Mouse (Mus musculus) megakaryocyte progenitor cell, adult 5-6 weeks (primary cell): Measurements from ENCODE around the gene Apoa2. TPM values are rescaled to one million over a fixed set of nuclear protein-coding genes. Genes with fewer than 3 reads are reported as not detected.

Experiments
- ATAC-seq: replicated peaks from 2 replicates; pipeline ENCODE4 v1.8.0; 2016; ENCODE audit warnings: mild to moderate bottlenecking, moderate TSS enrichment, inconsistent platforms; ENCODE audit not compliant: poor library complexity
- total RNA-seq, 2 experiments: library from RNA; stranded (forward) in 1 of 2; stranded (reverse) in 1 of 2; fragments of 157-497, 149-512 nt in 1 of 2; fragments of 200-1000 nt in 1 of 2; gene quantifications; 2 replicates each; pipeline versions ENCODE4 v1.2.3 to v1.2.4; 2015 to 2017

Apoa2 gene
- total RNA-seq, 2 experiments from 2014 or later: 0.94 TPM; not detected in 1

- ATAC-seq: no peak
These were observed 32.9 kb downstream of the Apoa2 start for GRCm38 (mm10) chr1:171257781-171258180.

- 0 out of 2 replicates have a peak, but pooled peaks have one; percentile 1 for ATAC-seq
These were observed 34.1 kb downstream of the Apoa2 start for GRCm38 (mm10) chr1:171258921-171259320.

GRCm38 (mm10) chr1:171260316-171260715 is 35.5 kb downstream of the Apoa2 start:
- ATAC-seq: no peak; the same call in 1 of the 2 replicates

- ATAC-seq: peak; percentile 50
These were observed 37.8 kb downstream of the Apoa2 start for GRCm38 (mm10) chr1:171262594-171263130.

GRCm38 (mm10) chr1:171263185-171263611 is 38.3 kb downstream of the Apoa2 start:
- no peak for ATAC-seq

- ATAC-seq: no peak
These were observed 39.0 kb downstream of the Apoa2 start for GRCm38 (mm10) chr1:171263666-171264461.

GRCm38 (mm10) chr1:171265971-171266744 is 41.3 kb downstream of the Apoa2 start:
- no peak for ATAC-seq

GRCm38 (mm10) chr1:171268341-171268740 is 43.5 kb downstream of the Apoa2 start:
- ATAC-seq: no peak

GRCm38 (mm10) chr1:171269848-171270572 is 45.2 kb downstream of the Apoa2 start, which contains the start of gene B4galt3:
TSS of gene B4galt3 (plus strand) at chr1:171270328.
- peak; percentile 89 for ATAC-seq

GRCm38 (mm10) chr1:171270573-171270900 is 45.7 kb downstream of the Apoa2 start:
- peak; percentile 30 for ATAC-seq

GRCm38 (mm10) chr1:171271196-171271595 is 46.3 kb downstream of the Apoa2 start:
- no peak for ATAC-seq

- ATAC-seq: no peak
These were observed 46.8 kb downstream of the Apoa2 start for GRCm38 (mm10) chr1:171271622-171272021.

GRCm38 (mm10) chr1:171272086-171272485 is 47.2 kb downstream of the Apoa2 start:
- peak; percentile 30 for ATAC-seq

- ATAC-seq: peak; percentile 30
These were observed 49.3 kb downstream of the Apoa2 start for GRCm38 (mm10) chr1:171274171-171274570.

GRCm38 (mm10) chr1:171275144-171275734 is 50.4 kb downstream of the Apoa2 start:
- ATAC-seq: no peak

Other genes with a start within 250 kb of the Apoa2 start
- 142 and 144 TPM in 2 replicates for gene Fcgr2b, start 248.5 kb upstream of the Apoa2 start, total RNA-seq (2015)
- 99.9 and 118 TPM in 2 replicates for gene Fcgr2b, start 248.5 kb upstream of the Apoa2 start, total RNA-seq (2017)
- 5.4 and 10.5 TPM in 2 replicates for gene Fcgr4, start 206.1 kb upstream of the Apoa2 start, total RNA-seq (2015)
- gene Fcgr4, start 206.1 kb upstream of the Apoa2 start, total RNA-seq (2017): 7.7 and 8.0 TPM in 2 replicates
- 384 and 416 TPM in 2 replicates for gene Fcgr3, start 160.1 kb upstream of the Apoa2 start, total RNA-seq (2015)
- 406 and 474 TPM in 2 replicates for gene Fcgr3, start 160.1 kb upstream of the Apoa2 start, total RNA-seq (2017)
- 2.0 and 4.2 TPM in 2 replicates for gene Cfap126, start 111.1 kb upstream of the Apoa2 start, total RNA-seq (2015)
- gene Cfap126, start 111.1 kb upstream of the Apoa2 start, total RNA-seq (2017): 1.0 and 4.8 TPM in 2 replicates
- gene Sdhc, start 74.5 kb upstream of the Apoa2 start, total RNA-seq (2015): 154 and 160 TPM in 2 replicates
- 63.2 and 69.4 TPM in 2 replicates for gene Sdhc, start 74.5 kb upstream of the Apoa2 start, total RNA-seq (2017)
- not detected in 2 replicates for gene Mpz, start 74.3 kb upstream of the Apoa2 start, total RNA-seq (2015)
- gene Mpz, start 74.3 kb upstream of the Apoa2 start, total RNA-seq (2017): not detected in 2 replicates
- 12.8 and 14.4 TPM in 2 replicates for gene Pcp4l1, start 28.8 kb upstream of the Apoa2 start, total RNA-seq (2015)
- 7.1 and 8.5 TPM in 2 replicates for gene Pcp4l1, start 28.8 kb upstream of the Apoa2 start, total RNA-seq (2017)
- gene Nr1i3, start 11.1 kb upstream of the Apoa2 start, total RNA-seq (2015): not detected in 2 replicates
- 0.12 and 0.17 TPM in 2 replicates for gene Nr1i3, start 11.1 kb upstream of the Apoa2 start, total RNA-seq (2017)
- 13.0 and 15.4 TPM in 2 replicates for gene Tomm40l, start 2.5 kb upstream of the Apoa2 start, total RNA-seq (2015)
- 18.2 and 25.7 TPM in 2 replicates for gene Tomm40l, start 2.5 kb upstream of the Apoa2 start, total RNA-seq (2017)
- 293 and 379 TPM in 2 replicates for gene Fcer1g, start 9.3 kb downstream of the Apoa2 start, total RNA-seq (2015)
- gene Fcer1g, start 9.3 kb downstream of the Apoa2 start, total RNA-seq (2017): 101 and 178 TPM in 2 replicates
- gene Adamts4, start 25.4 kb downstream of the Apoa2 start, total RNA-seq (2015): not detected in 2 replicates
- not detected in 2 replicates for gene Adamts4, start 25.4 kb downstream of the Apoa2 start, total RNA-seq (2017)
- gene Ndufs2, start 26.3 kb downstream of the Apoa2 start, total RNA-seq (2015): 255 and 280 TPM in 2 replicates
- gene Ndufs2, start 26.3 kb downstream of the Apoa2 start, total RNA-seq (2017): 323 and 395 TPM in 2 replicates
- gene B4galt3, start 45.3 kb downstream of the Apoa2 start, total RNA-seq (2015): 14.7 and 16.1 TPM in 2 replicates
- gene B4galt3, start 45.3 kb downstream of the Apoa2 start, total RNA-seq (2017): 18.0 and 22.6 TPM in 2 replicates
- 18.0 and 20.2 TPM in 2 replicates for gene Ppox, start 56.1 kb downstream of the Apoa2 start, total RNA-seq (2015)
- gene Ppox, start 56.1 kb downstream of the Apoa2 start, total RNA-seq (2017): 10.3 and 15.0 TPM in 2 replicates
- gene Usp21, start 62.9 kb downstream of the Apoa2 start, total RNA-seq (2015): 36.0 and 38.2 TPM in 2 replicates
- 18.7 and 24.5 TPM in 2 replicates for gene Usp21, start 62.9 kb downstream of the Apoa2 start, total RNA-seq (2017)
- 127 and 149 TPM in 2 replicates for gene Ufc1, start 70.0 kb downstream of the Apoa2 start, total RNA-seq (2015)
- gene Ufc1, start 70.0 kb downstream of the Apoa2 start, total RNA-seq (2017): 93.2 and 115 TPM in 2 replicates
- 24.6 and 25.4 TPM in 2 replicates for gene Dedd, start 104.1 kb downstream of the Apoa2 start, total RNA-seq (2015)
- gene Dedd, start 104.1 kb downstream of the Apoa2 start, total RNA-seq (2017): 11.6 and 18.6 TPM in 2 replicates
- gene Nit1, start 120.6 kb downstream of the Apoa2 start, total RNA-seq (2015): 7.6 and 9.8 TPM in 2 replicates
- 31.7 and 34.1 TPM in 2 replicates for gene Nit1, start 120.6 kb downstream of the Apoa2 start, total RNA-seq (2017)
- 50.2 and 52.3 TPM in 2 replicates for gene Pfdn2, start 120.6 kb downstream of the Apoa2 start, total RNA-seq (2015)
- 35.5 and 52.3 TPM in 2 replicates for gene Pfdn2, start 120.6 kb downstream of the Apoa2 start, total RNA-seq (2017)
- 0.96 TPM in 1 of 2 replicates, not detected in the other for gene Klhdc9, start 135.7 kb downstream of the Apoa2 start, total RNA-seq (2015)
- gene Klhdc9, start 135.7 kb downstream of the Apoa2 start, total RNA-seq (2017): 0.33 and 0.71 TPM in 2 replicates
- gene Nectin4, start 145.0 kb downstream of the Apoa2 start, total RNA-seq (2015): 0.15 and 0.49 TPM in 2 replicates
- gene Nectin4, start 145.0 kb downstream of the Apoa2 start, total RNA-seq (2017): 0.37 and 0.84 TPM in 2 replicates
- gene Arhgap30, start 163.9 kb downstream of the Apoa2 start, total RNA-seq (2015): 30.2 and 31.7 TPM in 2 replicates
- gene Arhgap30, start 163.9 kb downstream of the Apoa2 start, total RNA-seq (2017): 68.0 and 70.5 TPM in 2 replicates
- gene Usf1, start 186.3 kb downstream of the Apoa2 start, total RNA-seq (2015): 16.3 and 17.1 TPM in 2 replicates
- gene Usf1, start 186.3 kb downstream of the Apoa2 start, total RNA-seq (2017): 61.3 and 64.3 TPM in 2 replicates
- gene Tstd1, start 193.8 kb downstream of the Apoa2 start, total RNA-seq (2015): 0.42 and 0.67 TPM in 2 replicates
- 1.9 and 3.8 TPM in 2 replicates for gene Tstd1, start 193.8 kb downstream of the Apoa2 start, total RNA-seq (2017)
- 0.15 and 0.44 TPM in 2 replicates for gene F11r, start 212.5 kb downstream of the Apoa2 start, total RNA-seq (2015)
- gene F11r, start 212.5 kb downstream of the Apoa2 start, total RNA-seq (2017): 0.68 TPM in 1 of 2 replicates, not detected in the other